14 mouse cellular contexts compared by ENCODE assay signal in the genomic region with DNA sequence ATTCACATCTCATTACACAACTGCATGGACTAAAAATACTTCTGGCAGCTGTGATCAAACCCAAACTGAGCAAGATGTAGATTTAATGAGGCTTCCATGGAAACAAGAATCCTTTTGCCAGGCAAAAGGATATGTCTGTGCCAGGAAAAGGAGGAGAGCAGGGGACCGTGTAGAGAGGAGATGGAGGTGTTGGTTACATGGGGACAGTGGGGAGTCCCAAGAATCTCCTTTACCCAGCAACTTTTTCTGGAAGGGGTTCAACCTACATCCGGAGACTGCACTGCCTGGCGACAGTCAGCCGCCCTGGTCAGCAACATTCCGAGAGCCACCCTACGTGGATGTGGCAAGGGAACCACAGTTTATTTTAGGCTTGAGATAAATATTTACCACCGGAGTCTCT.
DNase-seq lines count a peak whose midpoint lies in the region; ATAC-seq and TF ChIP-seq lines count a peak whose summit lies in the region.
"Had no signal": no experiment of that assay in that cellular context is flagged by ENCODE, and none has a peak within 500 bp of the region (broad histone marks: within the 10 kb centered on the region; RNA-seq: fewer than 3 reads in every experiment).

No protein-coding gene starts in this region.

- TF ChIP-seq CTCF in liver, adult 2 months (IDR thresholded peaks at IDR 0.05; ENCODE audit: low read depth, low read length): no peak

- H3K36me3 ChIP-seq in liver, adult 2 months (ENCODE audit: control insufficient read depth, insufficient read depth, low read length): no peaks in the 10 kb centered on the region
- no peaks in the 10 kb centered on the region for H3K36me3 ChIP-seq in liver, embryonic 12.5 days
- no peaks in the 10 kb centered on the region for H3K36me3 ChIP-seq in kidney, embryonic 15.5 days
- H3K36me3 ChIP-seq: hindbrain, embryonic 10.5 days; midbrain, embryonic 10.5 days had no signal

- peak; percentile 27 to 57 for DNase-seq in frontal cortex, adult 2 months (ENCODE audit: extremely low spot score in 1 of 2, low spot score in 1 of 2)
- DNase-seq in frontal cortex, postnatal 25 days (ENCODE audit: low spot score in 2 of 2): no peak
- peak; percentile 17 for DNase-seq in liver, adult 2 months (ENCODE audit: extremely low read depth, low read depth, low spot score)
- DNase-seq in gastrocnemius, postnatal 25 days: peak; percentile 81
- DNase-seq in skeletal muscle tissue, adult 2 months (ENCODE audit: low read depth, low spot score): peak; percentile 92
- DNase-seq: adrenal gland, postnatal 14 days; kidney, postnatal 4 days had no signal

- no peaks in the 10 kb centered on the region for H3K4me1 ChIP-seq in liver, adult 2 months (ENCODE audit: control insufficient read depth, insufficient read depth, low read length)
- H3K4me1 ChIP-seq in liver, embryonic 12.5 days: no peaks in the 10 kb centered on the region
- no peaks in the 10 kb centered on the region for H3K4me1 ChIP-seq in kidney, embryonic 15.5 days
- H3K4me1 ChIP-seq: hindbrain, embryonic 10.5 days; midbrain, embryonic 10.5 days had no signal

- 24% methylated on average over 7 of the region's 7 CpGs for WGBS in liver, adult 2 months
- 68% methylated on average over 7 of the region's 7 CpGs for WGBS in liver, embryonic 12.5 days (ENCODE audit: insufficient replicate concordance)
- 87% methylated on average over 7 of the region's 7 CpGs for WGBS in kidney, embryonic 15.5 days

- no peaks in the 10 kb centered on the region for H3K27me3 ChIP-seq in liver, adult 2 months (ENCODE audit: control insufficient read depth, insufficient read depth, low read length)
- no peaks in the 10 kb centered on the region for H3K27me3 ChIP-seq in liver, embryonic 12.5 days (replicated peaks)
- no peaks in the 10 kb centered on the region for H3K27me3 ChIP-seq in kidney, embryonic 15.5 days

- H3K9ac ChIP-seq in liver, adult 2 months (ENCODE audit: low read depth, low read length): no peak overlapping the region
- H3K9ac ChIP-seq in liver, embryonic 12.5 days: no peak overlapping the region
- H3K9ac ChIP-seq in kidney, embryonic 15.5 days: no peak overlapping the region
- H3K9ac ChIP-seq: liver, embryonic 14.5 days had no signal

- no peak overlapping the region for H3K27ac ChIP-seq in liver, adult 2 months (replicated peaks; ENCODE audit: insufficient read depth, low read depth, low read length)
- no peak overlapping the region for H3K27ac ChIP-seq in liver, embryonic 12.5 days
- no peak overlapping the region for H3K27ac ChIP-seq in kidney, embryonic 15.5 days
- H3K27ac ChIP-seq: hindbrain, embryonic 10.5 days; liver, embryonic 14.5 days; midbrain, embryonic 10.5 days had no signal

- H3K79me2 ChIP-seq in liver, adult 2 months (ENCODE audit: control insufficient read depth, insufficient read depth, low read length): no peaks in the 10 kb centered on the region

- ATAC-seq in liver, embryonic 12.5 days: no peak
- no peak for ATAC-seq in kidney, embryonic 15.5 days (replicated peaks; ENCODE audit: low FRiP score)
- ATAC-seq in erythroblast, adult 5-6 weeks (replicated peaks; ENCODE audit: low FRiP score, poor library complexity, severe bottlenecking): no peak
- ATAC-seq: intestine, postnatal 0 days had no signal

- H3K4me2 ChIP-seq in liver, embryonic 12.5 days: no peak overlapping the region
- no peak overlapping the region for H3K4me2 ChIP-seq in kidney, embryonic 15.5 days

- H3K4me3 ChIP-seq in liver, adult 2 months (ENCODE audit: insufficient read depth, low read depth, low read length): no peak overlapping the region
- no peak overlapping the region for H3K4me3 ChIP-seq in liver, embryonic 12.5 days
- H3K4me3 ChIP-seq in kidney, embryonic 15.5 days (replicated peaks): no peak overlapping the region
- H3K4me3 ChIP-seq: hindbrain, embryonic 10.5 days; midbrain, embryonic 10.5 days had no signal

- no peaks in the 10 kb centered on the region for H3K9me3 ChIP-seq in liver, embryonic 12.5 days (replicated peaks)
- H3K9me3 ChIP-seq in kidney, embryonic 15.5 days (replicated peaks): no peaks in the 10 kb centered on the region
- H3K9me3 ChIP-seq: hindbrain, embryonic 10.5 days; midbrain, embryonic 10.5 days had no signal

- TF ChIP-seq POLR2A in liver, adult 2 months (IDR thresholded peaks at IDR 0.05; ENCODE audit: extremely low read depth, insufficient read depth, low read length): no peak

Comparison
In these comparisons a context has a peak if more than half of its experiments do, and no peak if none do; other contexts are left out.
1. DNase-seq: peak in frontal cortex, adult 2 months (2 of 2), liver, adult 2 months (single experiment), gastrocnemius, postnatal 25 days (single experiment) and skeletal muscle tissue, adult 2 months (single experiment); none in frontal cortex, postnatal 25 days (0 of 2).